Mouse (Mus musculus): ENCODE data around the gene Rpl18a. TPM values are rescaled to one million over a fixed set of nuclear protein-coding genes. Genes with fewer than 3 reads are reported as not detected.

The Rpl18a gene
- polyA plus RNA-seq, 1 experiment from 2014 or later, result 2,542 TPM

GRCm38 (mm10) chr8:70920049-70920922 is 23.1 kb upstream of the Rpl18a start:
- 81% methylated on average over 9 of the region's 9 CpGs for WGBS
- ATAC-seq (replicated peaks; ENCODE audit: insufficient number of reproducible peaks, insufficient read depth, low FRiP score, low read depth), result no peak

GRCm38 (mm10) chr8:70914704-70915103 is 17.5 kb upstream of the Rpl18a start:
- Histone ChIP-seq H3K36me3 (peaks cover 70% of the 10 kb centered on the region), H3K4me3 (no peak overlapping the region), H3K27me3 (no peaks in the 10 kb centered on the region), H3K9ac (no peak overlapping the region), H3K4me2 (no peak overlapping the region), H3K4me1 (replicated peaks) (no peaks in the 10 kb centered on the region), H3K9me3 (replicated peaks) (no peaks in the 10 kb centered on the region), H3K27ac (no peak overlapping the region)
- WGBS, result 94% methylated on average over 17 of the region's 17 CpGs
- no peak for ATAC-seq (replicated peaks; ENCODE audit: insufficient number of reproducible peaks, insufficient read depth, low FRiP score, low read depth)

More at GRCm38 (mm10) chr8:70920049-70920922, 23.1 kb upstream of the Rpl18a start:
- Histone ChIP-seq H3K9ac (no peak overlapping the region), H3K27me3 (no peaks in the 10 kb centered on the region), H3K4me3 (no peak overlapping the region), H3K27ac (no peak overlapping the region), H3K36me3 (peaks cover 35% of the 10 kb centered on the region), H3K9me3 (replicated peaks) (no peaks in the 10 kb centered on the region), H3K4me1 (replicated peaks) (0 out of 2 replicates have a peak, but pooled peaks cover 3% of the 10 kb centered on the region), H3K4me2 (no peak overlapping the region)

DNA sequence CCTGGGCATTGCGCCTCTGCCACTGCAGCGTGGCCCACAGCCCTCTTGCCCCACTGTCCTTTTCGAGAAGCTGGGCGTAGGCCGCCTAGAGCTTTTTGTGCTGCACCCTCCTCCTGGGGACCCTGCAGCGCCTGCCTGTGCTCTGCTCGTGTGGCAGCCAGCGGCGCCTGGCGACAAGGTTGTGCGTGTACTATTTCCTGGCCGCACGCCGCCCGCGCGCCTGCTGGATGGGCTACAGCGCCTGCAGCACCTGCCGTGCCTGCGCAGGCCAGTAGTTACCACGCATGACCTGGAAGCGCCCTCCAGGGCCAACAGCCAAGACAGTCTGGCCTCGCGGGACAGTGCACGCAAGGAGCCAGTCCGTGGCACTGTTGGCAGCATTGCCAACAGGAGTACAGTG is 16.3 kb upstream of the Rpl18a start:
- Histone ChIP-seq H3K9ac (no peak overlapping the region), H3K27me3 (no peaks in the 10 kb centered on the region), H3K9me3 (replicated peaks) (no peaks in the 10 kb centered on the region), H3K4me2 (no peak overlapping the region), H3K27ac (no peak overlapping the region), H3K4me1 (replicated peaks) (no peaks in the 10 kb centered on the region), H3K4me3 (no peak overlapping the region), H3K36me3 (peaks cover 67% of the 10 kb centered on the region)
- ATAC-seq (replicated peaks; ENCODE audit: insufficient number of reproducible peaks, insufficient read depth, low FRiP score, low read depth), result no peak
- WGBS, result 94% methylated on average over 26 of the region's 26 CpGs

- Histone ChIP-seq H3K9me3 (replicated peaks) (no peaks in the 10 kb centered on the region), H3K4me1 (replicated peaks) (no peaks in the 10 kb centered on the region), H3K4me3 (no peak overlapping the region), H3K27ac (no peak overlapping the region), H3K4me2 (no peak overlapping the region), H3K36me3 (peaks cover 61% of the 10 kb centered on the region), H3K9ac (no peak overlapping the region), H3K27me3 (no peaks in the 10 kb centered on the region)
- no peak for ATAC-seq (replicated peaks; ENCODE audit: insufficient number of reproducible peaks, insufficient read depth, low FRiP score, low read depth)
- WGBS, result 85% methylated on average over 30 of the region's 30 CpGs
Observed at GRCm38 (mm10) chr8:70912955-70913354, 15.7 kb upstream of the Rpl18a start.

- Histone ChIP-seq H3K9me3 (replicated peaks) (no peaks in the 10 kb centered on the region), H3K4me1 (replicated peaks) (peaks cover 13% of the 10 kb centered on the region), H3K4me2 (no peak overlapping the region), H3K9ac (no peak overlapping the region), H3K27ac (no peak overlapping the region), H3K4me3 (no peak overlapping the region), H3K36me3 (peaks cover 49% of the 10 kb centered on the region), H3K27me3 (no peaks in the 10 kb centered on the region)
- no peak for ATAC-seq (replicated peaks; ENCODE audit: insufficient number of reproducible peaks, insufficient read depth, low FRiP score, low read depth)
- 77% methylated on average over 5 of the region's 5 CpGs for WGBS
Observed at GRCm38 (mm10) chr8:70911596-70911995, 14.4 kb upstream of the Rpl18a start.

DNA sequence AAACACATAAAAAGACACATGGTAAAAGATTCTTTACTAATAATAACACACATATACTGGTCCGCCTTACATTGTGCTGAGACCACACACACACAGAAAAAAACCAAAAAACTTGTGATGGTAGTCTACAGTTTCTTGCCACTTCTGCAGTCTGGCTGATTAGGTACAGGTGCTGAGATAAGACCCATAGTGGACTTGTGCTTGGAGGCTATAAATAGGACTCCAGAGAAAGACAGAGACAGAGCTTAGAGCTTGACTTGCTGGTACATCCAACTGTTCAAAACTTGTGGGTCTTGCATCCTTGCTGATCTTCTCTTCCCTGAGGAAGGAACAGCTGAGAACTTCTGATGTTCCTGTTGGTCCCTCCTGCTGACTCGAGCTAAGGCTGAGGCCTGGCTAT is 10.3 kb upstream of the Rpl18a start:
- peak overlapping the region; percentile 75; the same call in 1 of the 2 replicates for H3K4me2 ChIP-seq

GRCm38 (mm10) chr8:70905831-70906736 is 8.9 kb upstream of the Rpl18a start, which contains the start of gene Map1s:
Gene Map1s (plus strand): TSS chr8:70905932.
- H3K36me3 ChIP-seq, result no peaks in the 10 kb centered on the region
- peaks cover 20% of the 10 kb centered on the region for H3K4me1 ChIP-seq (replicated peaks)
- H3K4me2 ChIP-seq, result peak within 1 kb of the TSS; percentile 75
- peak; percentile 87 for ATAC-seq (replicated peaks; ENCODE audit: insufficient number of reproducible peaks, insufficient read depth, low FRiP score, low read depth)
- H3K9me3 ChIP-seq (replicated peaks), result no peaks in the 10 kb centered on the region
- H3K27me3 ChIP-seq, result no peaks in the 10 kb centered on the region; the same call in 1 of the 2 replicates
- H3K27ac ChIP-seq, result peak within 1 kb of the TSS; percentile 93
- peak within 1 kb of the TSS; percentile 84 for H3K9ac ChIP-seq
- WGBS, result under 1% methylated on average over 86 of the region's 86 CpGs
- H3K4me3 ChIP-seq, result peak within 1 kb of the TSS; percentile 83

More for the DNA sequence above, 10.3 kb upstream of the Rpl18a start:
- Histone ChIP-seq H3K4me3 (no peak overlapping the region), H3K27me3 (no peaks in the 10 kb centered on the region; the same call in 1 of the 2 replicates), H3K9me3 (replicated peaks) (no peaks in the 10 kb centered on the region), H3K9ac (no peak overlapping the region), H3K27ac (no peak overlapping the region), H3K36me3 (peaks cover 9% of the 10 kb centered on the region), H3K4me1 (replicated peaks) (peaks cover 20% of the 10 kb centered on the region)
- 66% methylated on average over 2 of the region's 2 CpGs for WGBS
- ATAC-seq (replicated peaks; ENCODE audit: insufficient number of reproducible peaks, insufficient read depth, low FRiP score, low read depth), result no peak

DNA sequence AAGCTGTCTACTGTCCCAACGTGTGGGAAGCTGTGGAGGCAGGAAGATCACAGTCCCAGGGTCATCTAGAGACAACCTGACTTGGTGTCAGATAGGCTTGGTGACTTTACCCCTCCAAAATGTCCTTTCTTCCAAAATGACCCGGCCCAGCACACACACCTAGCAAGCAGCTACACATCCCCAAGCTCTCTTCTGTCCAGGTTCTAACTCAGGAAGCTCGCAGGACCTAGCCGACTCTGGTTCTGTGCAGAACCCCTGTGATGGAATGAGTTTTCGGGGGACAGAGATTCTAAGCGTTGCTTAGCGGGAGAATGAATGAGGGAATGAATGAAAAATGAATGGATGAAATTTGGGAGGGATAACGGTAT is 8.2 kb upstream of the Rpl18a start:
- Histone ChIP-seq H3K9me3 (replicated peaks) (no peaks in the 10 kb centered on the region), H3K4me1 (replicated peaks) (peaks cover 20% of the 10 kb centered on the region), H3K9ac (peak overlapping the region; percentile 84), H3K36me3 (no peaks in the 10 kb centered on the region), H3K27ac (peak overlapping the region; percentile 93), H3K4me3 (peak overlapping the region; percentile 83), H3K27me3 (no peaks in the 10 kb centered on the region; the same call in 1 of the 2 replicates), H3K4me2 (peak overlapping the region; percentile 75)
- no peak; the same call in 1 of the 2 replicates for ATAC-seq (replicated peaks; ENCODE audit: insufficient number of reproducible peaks, insufficient read depth, low FRiP score, low read depth)
- 17% methylated on average over 8 of the region's 8 CpGs for WGBS

- Histone ChIP-seq H3K4me1 (replicated peaks) (peaks cover 20% of the 10 kb centered on the region), H3K36me3 (no peaks in the 10 kb centered on the region), H3K4me2 (no peak overlapping the region), H3K9ac (no peak overlapping the region), H3K27me3 (no peaks in the 10 kb centered on the region; the same call in 1 of the 2 replicates), H3K9me3 (replicated peaks) (no peaks in the 10 kb centered on the region), H3K4me3 (no peak overlapping the region), H3K27ac (0 out of 2 replicates have a peak overlapping the region, but pooled peaks have one; percentile 15)
- no peak for ATAC-seq (replicated peaks; ENCODE audit: insufficient number of reproducible peaks, insufficient read depth, low FRiP score, low read depth)
- WGBS, result 40% methylated on average over 4 of the region's 4 CpGs
Observed at GRCm38 (mm10) chr8:70904532-70904931, 7.3 kb upstream of the Rpl18a start.

DNA sequence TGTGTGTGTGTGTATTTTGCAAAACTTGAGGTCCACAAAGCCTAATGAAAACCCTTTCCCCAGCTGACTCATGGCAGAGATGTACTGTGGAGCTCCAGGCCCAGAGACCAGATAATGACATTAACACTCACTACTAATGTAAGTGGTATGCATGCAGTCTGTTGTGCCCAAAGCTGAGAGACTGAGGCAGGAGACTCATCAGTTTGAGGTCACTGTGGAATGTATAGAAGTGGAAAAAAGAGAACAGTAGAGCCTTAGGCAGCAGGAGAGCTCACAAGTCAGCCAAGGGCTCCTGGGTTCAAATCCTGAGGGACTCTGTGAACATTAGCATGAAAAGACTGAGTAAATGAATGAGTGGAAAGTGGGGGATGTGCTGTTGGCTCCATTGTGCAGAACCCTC is 6.4 kb upstream of the Rpl18a start:
- ATAC-seq (replicated peaks; ENCODE audit: insufficient number of reproducible peaks, insufficient read depth, low FRiP score, low read depth), result no peak
- no peak overlapping the region for H3K4me3 ChIP-seq
- H3K4me1 ChIP-seq (replicated peaks), result peaks cover 21% of the 10 kb centered on the region
- no peaks in the 10 kb centered on the region; the same call in 1 of the 2 replicates for H3K27me3 ChIP-seq
- no peak overlapping the region for H3K4me2 ChIP-seq
- H3K9ac ChIP-seq, result no peak overlapping the region
- H3K9me3 ChIP-seq (replicated peaks), result no peaks in the 10 kb centered on the region
- H3K36me3 ChIP-seq, result no peaks in the 10 kb centered on the region
- H3K27ac ChIP-seq, result no peak overlapping the region

DNA sequence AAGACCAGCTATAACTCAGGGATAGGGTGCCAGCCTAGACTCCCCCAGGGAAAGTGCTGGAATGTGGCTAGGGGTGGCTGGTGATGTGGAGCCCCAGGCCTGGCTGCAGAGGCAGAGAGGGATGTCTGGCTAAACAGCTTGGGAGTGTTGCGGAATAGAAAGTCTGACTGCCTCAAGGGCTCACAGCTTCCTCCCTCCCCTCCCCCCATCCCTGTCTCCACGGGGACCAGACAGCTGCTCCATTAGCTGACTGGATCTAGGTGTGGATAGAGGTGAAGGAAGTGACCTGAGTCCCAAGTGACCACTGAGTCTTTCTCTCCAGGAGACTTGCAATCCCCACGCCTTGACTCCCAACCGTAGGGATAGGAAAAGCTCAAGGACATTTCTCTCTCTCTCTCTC is 5.9 kb upstream of the Rpl18a start:
- Histone ChIP-seq H3K36me3 (no peaks in the 10 kb centered on the region), H3K4me3 (no peak overlapping the region), H3K9ac (no peak overlapping the region), H3K4me1 (replicated peaks) (peaks cover 26% of the 10 kb centered on the region), H3K27me3 (no peaks in the 10 kb centered on the region; the same call in 1 of the 2 replicates), H3K9me3 (replicated peaks) (no peaks in the 10 kb centered on the region), H3K4me2 (no peak overlapping the region), H3K27ac (no peak overlapping the region)
- no peak for ATAC-seq (replicated peaks; ENCODE audit: insufficient number of reproducible peaks, insufficient read depth, low FRiP score, low read depth)
- WGBS, result 42% methylated on average over 4 of the region's 4 CpGs
